Mouse (Mus musculus) c-Kit-positive CD71-positive TER-119-negative erythroid progenitor cells, embryonic 14.5 days (primary cell): ENCODE measurements around the gene Syt12.
A peak's percentile ranks its signal among the peaks of the same experiment; 100 is the strongest.

Source experiments
- DNase-seq: peaks from one replicate; pipeline ENCODE4 v3.0.0-alpha.2; 2013; ENCODE audit warnings: low read depth

Syt12 gene

GRCm38 (mm10) chr19:4477345-4478189 lies at the start of gene Syt12:
Gene Syt12 (minus strand): TSS chr19:4477447.
- DNase-seq: peak; percentile 46

- no peak for DNase-seq
These were observed 44.3 kb upstream of the Syt12 start for GRCm38 (mm10) chr19:4521426-4522050.

- DNase-seq: no peak
These were observed 40.2 kb upstream of the Syt12 start for GRCm38 (mm10) chr19:4517483-4517882.

- DNase-seq: no peak
These were observed 39.0 kb upstream of the Syt12 start for GRCm38 (mm10) chr19:4516288-4516687.

- DNase-seq: no peak
These were observed 38.5 kb upstream of the Syt12 start for GRCm38 (mm10) chr19:4515746-4516145.

GRCm38 (mm10) chr19:4513236-4513858 lies 36.1 kb upstream of the Syt12 start:
- no peak for DNase-seq

GRCm38 (mm10) chr19:4511116-4511841 lies 34.0 kb upstream of the Syt12 start:
- no peak for DNase-seq

- peak; percentile 99 for DNase-seq
These were observed 33.0 kb upstream of the Syt12 start, which contains the start of gene Pcx for GRCm38 (mm10) chr19:4509986-4510963. Gene Pcx (plus strand): TSS chr19:4510472.

- no peak for DNase-seq
These were observed 30.5 kb upstream of the Syt12 start for GRCm38 (mm10) chr19:4507746-4508145.

GRCm38 (mm10) chr19:4504830-4505229 lies 27.6 kb upstream of the Syt12 start:
- no peak for DNase-seq

- DNase-seq: no peak
These were observed 25.5 kb upstream of the Syt12 start for GRCm38 (mm10) chr19:4502701-4503100.

GRCm38 (mm10) chr19:4498062-4498933 lies 21.1 kb upstream of the Syt12 start, which contains the start of gene 2010003K11Rik:
Gene 2010003K11Rik (minus strand): TSS chr19:4498583.
- no peak for DNase-seq

- DNase-seq: peak; percentile 62
These were observed 20.2 kb upstream of the Syt12 start for GRCm38 (mm10) chr19:4497263-4497973.

GRCm38 (mm10) chr19:4496535-4497262 lies 19.5 kb upstream of the Syt12 start:
- no peak for DNase-seq

GRCm38 (mm10) chr19:4495814-4496213 lies 18.6 kb upstream of the Syt12 start:
- DNase-seq: no peak

- DNase-seq: no peak
These were observed 17.5 kb upstream of the Syt12 start for GRCm38 (mm10) chr19:4494707-4495106.

GRCm38 (mm10) chr19:4492526-4493296 lies 15.5 kb upstream of the Syt12 start:
- DNase-seq: no peak
